ENCODE assay signal across 10 mouse cellular contexts in the genomic region with DNA sequence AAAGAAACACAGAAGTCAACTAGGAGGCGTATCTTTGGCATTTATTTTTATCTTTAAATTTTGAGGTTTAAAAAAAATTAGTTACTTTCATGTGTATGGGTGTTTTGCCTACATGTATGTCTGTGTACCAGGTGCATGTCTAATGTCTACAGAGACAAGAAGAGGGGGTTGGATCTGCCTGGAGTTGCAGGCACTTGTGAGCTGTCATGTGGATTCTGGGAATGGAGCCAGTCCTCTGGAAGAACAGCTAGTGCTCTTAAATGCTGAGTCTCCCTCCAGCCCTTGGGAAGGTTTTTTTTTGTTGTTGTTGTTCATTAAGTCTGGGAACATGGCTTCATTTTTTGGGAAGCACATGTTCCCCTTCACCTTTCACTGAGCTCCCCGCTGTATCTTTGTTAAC. TPM values are rescaled to one million over a fixed set of nuclear protein-coding genes. Genes with fewer than 3 reads are reported as not detected.
DNase-seq lines count a peak whose midpoint lies in the region; ATAC-seq lines count a peak whose summit lies in the region.
"Had no signal": no experiment of that assay in that cellular context is flagged by ENCODE, and none has a peak within 500 bp of the region (broad histone marks: within the 10 kb centered on the region; RNA-seq: fewer than 3 reads in every experiment).

No protein-coding gene starts in this region.

- peak overlapping the region; percentile 11; the same call in 1 of the 2 replicates for H3K27ac ChIP-seq in brown adipose tissue, adult 24 weeks (replicated peaks; ENCODE audit: low read depth, low read length)
- H3K27ac ChIP-seq: liver, embryonic 14.5 days had no signal

- peak; percentile 10 for DNase-seq in kidney, postnatal 10 days
- DNase-seq in kidney, adult 11 months = no peak
- peak; percentile 16 for DNase-seq in gonadal fat pad, adult 2 months (ENCODE audit: low read depth)
- DNase-seq in left cerebral cortex, postnatal 36 days (ENCODE audit: low spot score in 2 of 2) = peak; percentile 41 to 57
- no peak for DNase-seq in urinary bladder, postnatal 36 days (ENCODE audit: low spot score in 2 of 2)

- no peaks in the 10 kb centered on the region for H3K4me1 ChIP-seq in brown adipose tissue, adult 24 weeks (ENCODE audit: control insufficient read depth, insufficient read depth, insufficient read length, low read length)

- intact Hi-C loops in left cerebral cortex, postnatal 36 days (cut with DNase I) = no loop called here

- no peak for ATAC-seq in activated CD4-positive, CD25-positive, alpha-beta regulatory T cell, adult 4 months

- no peak overlapping the region for H3K4me3 ChIP-seq in brown adipose tissue, adult 24 weeks (ENCODE audit: insufficient read depth, low read depth, low read length)
- H3K4me3 ChIP-seq: erythroblast, embryonic 14.5 days had no signal

RNA-seq across cellular contexts. Expression of a gene that starts 58.7 kb away (rescaled TPM):
- polyA plus RNA-seq in brown adipose tissue, adult 24 weeks (2012; ENCODE audit: insufficient read depth, insufficient read length, missing spikeins) = 0.24 TPM in 1 of 2 replicates, not detected in the other
- polyA plus RNA-seq in gonadal fat pad, adult 2 months (2012; rRNA removed) = 0.42 and 1.0 TPM in 2 replicates
- total RNA-seq in left cerebral cortex, postnatal 36 days (2021) = not detected
- under 1 TPM in 1 of 2 experiments, not detected in 1; 0.69 TPM for polyA plus RNA-seq in activated CD4-positive, CD25-positive, alpha-beta regulatory T cell, adult 4 months (2017; shearing (Covaris generic))
- total RNA-seq: neutrophil, adult 5-6 weeks had no signal

Comparison
In these comparisons a context has a peak if more than half of its experiments do, and no peak if none do; other contexts are left out.
1. DNase-seq: peak in kidney, postnatal 10 days (single experiment), gonadal fat pad, adult 2 months (single experiment) and left cerebral cortex, postnatal 36 days (2 of 2); none in kidney, adult 11 months (single experiment) and urinary bladder, postnatal 36 days (0 of 2).